Mouse (Mus musculus) C2C12 (cell line): ENCODE data around the gene Kcnrg.

Source experiments
- CTCF ChIP-seq: IDR thresholded peaks from one replicate; pipeline ENCODE4 v1.5.1; 2011; ENCODE audit not compliant: control insufficient read depth, insufficient read depth, insufficient read length
- MYOD1 ChIP-seq: IDR thresholded peaks from one replicate; pipeline ENCODE4 v1.6.1; 2011; ENCODE audit warnings: low read depth; ENCODE audit not compliant: control insufficient read depth, insufficient read length
- MYOG ChIP-seq: IDR thresholded peaks from one replicate; pipeline ENCODE4 v1.6.1; 2011; ENCODE audit not compliant: control insufficient read depth, insufficient read length; ENCODE audit errors: extremely low read depth
- USF1 ChIP-seq: IDR thresholded peaks from one replicate; pipeline ENCODE4 v1.6.1; 2011; ENCODE audit warnings: low read depth, mild to moderate bottlenecking, control low read depth, moderate library complexity

DNA sequence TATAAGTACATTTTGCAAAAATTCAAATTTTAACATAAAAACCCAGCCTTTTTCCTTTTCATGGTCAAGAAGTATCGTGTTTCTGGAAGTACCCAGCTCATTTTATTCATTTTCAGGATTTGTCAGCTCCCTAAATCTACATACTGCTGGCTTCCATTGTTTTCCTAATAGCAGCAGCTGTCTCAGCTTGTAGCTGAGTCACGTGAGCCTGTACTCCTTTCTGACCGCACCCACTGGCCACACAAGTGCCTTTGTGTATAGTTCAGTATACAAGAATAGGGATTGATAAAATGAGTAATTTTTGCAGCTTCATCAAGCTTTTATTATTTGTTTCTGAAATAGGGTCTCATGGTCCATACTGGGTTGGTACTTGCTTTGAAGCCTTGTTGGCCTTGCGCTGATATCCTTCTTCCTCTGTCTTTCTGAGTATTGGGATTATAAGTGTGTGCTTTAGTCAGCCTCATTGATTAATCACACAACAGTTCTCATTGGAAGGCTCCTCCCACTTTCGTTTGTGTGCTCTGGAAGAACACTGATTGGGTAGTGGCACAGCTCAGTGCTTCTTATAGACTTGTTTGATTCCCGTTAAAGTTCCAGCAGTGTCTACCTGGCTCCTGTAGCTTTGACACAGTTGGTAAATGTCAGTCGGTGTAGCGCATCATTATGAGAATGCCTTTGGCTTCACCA is 4.0 kb upstream of the Kcnrg start:
- TF ChIP-seq CTCF (no peak), MYOG (no peak), MYOD1 (peak; percentile 36), USF1 (peak; percentile 94)
